ENCODE assay signal across 16 mouse cellular contexts in genomic region chr1:172472909-172473308, GRCm38 (mm10). TPM values are rescaled to one million over a fixed set of nuclear protein-coding genes. Genes with fewer than 3 reads are reported as not detected.
"Had no signal": no experiment of that assay in that cellular context is flagged by ENCODE, and none has a peak within 500 bp of the region (broad histone marks: within the 10 kb centered on the region; RNA-seq: fewer than 3 reads in every experiment).

No protein-coding gene starts in this region.

- DNase-seq: lung, adult 18-20 months; lung, embryonic 14.5 days; lung, postnatal 10 days; lung, postnatal 4 days; right cerebral cortex, postnatal 25 days; thymus, adult 18-20 months; thymus, postnatal 14 days; thymus, postnatal 36 days had no signal

- H3K4me1 ChIP-seq: midbrain, embryonic 13.5 days; midbrain, embryonic 15.5 days; neural tube, embryonic 12.5 days had no signal

- ATAC-seq: liver, embryonic 12.5 days; midbrain, embryonic 13.5 days; midbrain, embryonic 15.5 days had no signal

- H3K27ac ChIP-seq: liver, embryonic 12.5 days; liver, embryonic 14.5 days; midbrain, embryonic 13.5 days; midbrain, embryonic 15.5 days; neural tube, embryonic 12.5 days had no signal

- H3K4me3 ChIP-seq: liver, embryonic 12.5 days; megakaryocyte, embryonic 14.5 days; midbrain, embryonic 13.5 days; midbrain, embryonic 15.5 days; neural tube, embryonic 12.5 days had no signal

- H3K27me3 ChIP-seq: midbrain, embryonic 13.5 days; midbrain, embryonic 15.5 days; neural tube, embryonic 12.5 days had no signal

- H3K36me3 ChIP-seq: liver, embryonic 12.5 days; midbrain, embryonic 13.5 days; midbrain, embryonic 15.5 days; neural tube, embryonic 12.5 days had no signal

RNA-seq across cellular contexts. Expression of gene Cfap45, which starts 47.7 kb away (rescaled TPM):
- total RNA-seq: megakaryocyte progenitor cell, adult 5-6 weeks; monocyte, adult 5-6 weeks had no signal
